Mouse (Mus musculus) common myeloid progenitor, adult 5-6 weeks (primary cell): ENCODE measurements around the gene Prr36. TPM values are rescaled to one million over a fixed set of nuclear protein-coding genes. Genes with fewer than 3 reads are reported as not detected.

Experiments used
- total RNA-seq: library from RNA; stranded (forward); fragments of 200-1000, 187-1606 nt; gene quantifications from 2 replicates; pipeline ENCODE4 v1.2.3, GENCODE M21; 2017

The Prr36 gene
- total RNA-seq, 1 experiment from 2014 or later = 0.18 TPM

Other genes with a start within 250 kb of the Prr36 start
- gene Cd209f, start 111.6 kb downstream of the Prr36 start, total RNA-seq = not detected in 2 replicates
- gene Cd209g, start 83.4 kb downstream of the Prr36 start, total RNA-seq = not detected in 2 replicates
- 11.1 and 12.1 TPM in 2 replicates for gene Evi5l, start 50.9 kb downstream of the Prr36 start, total RNA-seq
- gene Lrrc8e, start 9.4 kb upstream of the Prr36 start, total RNA-seq = not detected in 2 replicates
- gene Map2k7, start 21.3 kb upstream of the Prr36 start, total RNA-seq = 25.8 and 43.9 TPM in 2 replicates
- gene Gm49320, start 21.4 kb upstream of the Prr36 start, total RNA-seq = 0.10 TPM in 1 of 2 replicates, not detected in the other
- 1.5 TPM in 1 of 2 replicates, not detected in the other for gene Tgfbr3l, start 30.8 kb upstream of the Prr36 start, total RNA-seq
- 15.0 and 15.3 TPM in 2 replicates for gene Snapc2, start 35.6 kb upstream of the Prr36 start, total RNA-seq
- gene Ctxn1, start 41.8 kb upstream of the Prr36 start, total RNA-seq = 2.1 and 4.9 TPM in 2 replicates
- 135 and 169 TPM in 2 replicates for gene Timm44, start 58.5 kb upstream of the Prr36 start, total RNA-seq
- gene Ccl25, start 107.8 kb upstream of the Prr36 start, total RNA-seq = 9.4 and 16.7 TPM in 2 replicates
- 93.7 and 124 TPM in 2 replicates for gene Elavl1, start 108.0 kb upstream of the Prr36 start, total RNA-seq